Mouse (Mus musculus): ENCODE measurements around the gene Muc13.

Muc13 gene

DNA sequence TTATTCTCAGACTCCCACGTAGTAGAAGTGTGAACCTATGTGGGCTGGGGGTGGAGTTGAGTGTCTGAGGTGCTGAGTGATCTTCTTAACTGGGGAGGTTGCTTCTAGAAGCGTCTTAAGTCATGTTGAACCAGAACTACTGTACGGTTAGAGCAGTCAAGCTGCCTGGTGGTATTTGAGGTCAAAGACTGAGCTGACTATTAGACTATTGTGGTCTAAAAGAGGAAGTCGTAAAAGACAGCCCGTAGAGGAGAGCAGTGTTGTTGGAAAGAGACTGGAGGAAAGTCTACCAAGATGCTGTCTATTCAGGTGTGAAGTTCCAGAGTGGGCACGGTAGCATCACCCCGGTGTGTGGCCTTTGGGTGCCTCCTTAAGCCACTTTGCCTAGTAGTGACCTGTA, 24.0 kb upstream of the Muc13 start:
- DNase-seq (ENCODE audit: low spot score in 2 of 2) = no peak

DNA sequence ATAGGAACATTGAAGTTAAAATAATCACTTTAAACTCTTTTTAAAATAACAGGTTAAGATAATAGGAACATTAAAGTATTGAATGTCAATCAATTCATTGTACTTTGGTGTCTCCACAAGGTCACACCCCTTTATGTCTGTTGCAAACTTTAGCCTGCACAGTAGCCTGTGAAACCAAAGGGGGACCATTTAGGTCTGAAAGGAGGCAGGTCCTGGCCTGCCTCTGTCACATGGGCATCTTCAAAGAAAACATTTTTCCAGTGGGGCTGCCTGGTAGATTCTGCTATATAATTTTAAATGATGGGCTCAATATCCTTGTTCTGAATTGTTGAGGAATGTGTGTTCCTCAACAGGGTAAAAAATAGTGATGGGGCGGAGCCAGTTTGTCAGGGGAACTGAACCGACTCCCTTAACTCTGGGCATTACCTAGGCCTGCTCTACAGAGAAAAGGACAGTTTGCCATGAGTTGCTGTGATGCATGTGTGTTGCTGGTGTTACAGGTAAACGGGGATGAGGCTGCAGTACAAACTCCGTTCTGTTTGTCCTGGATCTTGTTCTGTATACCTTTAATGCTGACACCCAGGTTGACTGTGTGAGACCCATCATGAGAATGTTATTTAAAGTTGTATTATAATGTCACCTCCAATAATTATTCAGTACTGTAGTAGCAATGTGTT, 22.9 kb upstream of the Muc13 start:
- no peak for DNase-seq (ENCODE audit: low spot score in 2 of 2)

DNA sequence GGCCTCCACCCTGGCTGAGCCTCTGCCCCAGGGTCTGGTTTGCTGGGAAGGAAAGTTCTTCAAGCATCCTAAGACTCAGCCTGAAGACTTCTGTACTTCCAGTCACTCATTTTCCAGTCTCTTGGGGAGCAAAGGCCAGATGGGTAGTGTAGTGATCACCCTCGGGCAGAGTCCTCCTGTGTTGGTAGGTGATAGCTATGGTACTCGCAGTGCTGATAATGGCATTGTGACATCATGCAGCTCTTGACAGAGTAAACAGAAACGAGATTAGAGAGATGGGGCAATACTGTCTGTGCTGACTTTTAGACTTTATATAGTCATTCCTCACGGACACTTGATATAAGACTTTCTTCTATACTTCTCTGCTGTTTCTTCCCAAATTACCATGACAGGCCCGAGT, 21.0 kb upstream of the Muc13 start:
- DNase-seq (ENCODE audit: low spot score in 2 of 2) = no peak

DNA sequence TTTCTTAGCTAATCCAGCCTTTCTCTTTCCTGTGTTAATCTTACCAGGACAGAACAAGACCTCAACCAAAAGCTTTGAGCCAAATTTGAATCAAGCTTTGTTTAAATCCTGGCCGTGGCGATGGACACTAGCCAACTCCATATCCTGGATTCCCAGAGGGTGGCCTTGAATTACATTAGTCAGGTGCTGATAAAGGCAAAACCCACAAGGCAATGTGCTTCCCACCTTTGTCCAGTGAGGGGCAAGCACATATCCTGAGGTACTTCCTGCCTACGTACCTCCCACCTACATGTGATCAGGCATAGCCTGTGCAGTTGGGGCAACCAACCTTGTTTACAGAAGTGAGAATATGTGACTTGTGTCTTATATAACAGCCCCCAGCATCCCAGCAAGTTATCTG, 18.9 kb upstream of the Muc13 start:
- DNase-seq (ENCODE audit: low spot score in 2 of 2) = no peak

DNA sequence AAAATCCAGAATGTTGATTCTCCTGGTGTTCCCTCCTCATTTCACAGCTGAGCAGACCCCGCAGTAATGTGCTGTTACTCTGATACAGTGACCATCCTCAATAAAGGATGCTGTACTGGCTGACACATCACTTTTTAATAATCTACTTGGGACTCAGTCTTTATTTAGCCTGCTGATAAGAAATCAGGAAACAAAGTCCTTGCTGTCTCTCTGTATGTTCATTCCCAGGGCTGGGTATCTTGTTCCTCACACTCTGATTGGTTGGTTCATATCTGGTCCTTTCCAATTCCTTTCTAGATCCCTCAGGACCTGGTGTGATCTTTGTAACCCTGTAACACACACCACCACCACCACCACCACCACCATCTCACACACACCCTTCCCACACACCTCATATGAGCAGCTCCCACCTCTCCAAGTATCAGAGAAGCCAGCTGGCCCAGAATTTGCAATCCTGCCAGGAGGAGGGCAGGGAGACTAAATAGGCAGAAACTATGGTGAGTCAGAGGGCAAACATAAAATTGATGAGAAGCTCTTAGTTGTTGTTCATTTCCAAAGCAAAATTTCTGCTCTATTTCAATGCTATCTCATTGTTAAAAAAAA, 18.0 kb upstream of the Muc13 start:
- no peak for DNase-seq (ENCODE audit: low spot score in 2 of 2)

DNA sequence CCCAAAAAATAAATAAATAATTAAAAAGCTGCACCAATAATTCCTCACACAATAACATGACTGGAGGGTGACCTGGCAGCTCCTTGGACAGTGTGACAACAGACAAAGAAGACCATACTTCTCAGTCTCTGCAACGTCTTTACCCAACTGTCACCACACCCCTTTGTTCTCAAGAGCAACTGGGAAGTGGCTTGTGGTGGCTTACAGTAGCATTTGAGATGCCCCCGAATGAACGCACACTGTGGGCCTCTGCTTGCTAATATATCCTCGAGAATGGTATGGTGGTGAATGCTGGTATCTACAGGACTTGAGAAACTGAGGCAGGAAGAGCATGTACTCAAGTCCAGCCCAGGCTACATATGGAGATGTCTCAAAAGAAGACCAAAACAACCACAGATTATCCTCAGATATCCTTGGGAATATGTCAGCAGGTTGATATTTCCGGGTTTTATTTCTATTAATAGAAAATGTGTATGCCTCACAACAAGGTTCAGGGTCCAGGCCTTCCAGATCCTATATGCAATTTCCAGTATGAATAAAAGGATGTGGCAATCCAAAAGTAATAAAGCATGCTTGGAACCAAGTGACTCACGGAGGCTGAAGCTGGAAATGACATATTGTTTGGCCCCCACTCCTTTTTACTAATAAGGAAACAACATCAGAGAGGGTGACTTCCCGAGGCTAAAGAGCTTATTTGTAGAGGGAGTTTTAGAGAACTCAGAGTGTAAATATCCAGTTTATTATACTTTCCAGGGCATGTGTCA, 16.9 kb upstream of the Muc13 start:
- DNase-seq (ENCODE audit: low spot score in 2 of 2) = no peak

DNA sequence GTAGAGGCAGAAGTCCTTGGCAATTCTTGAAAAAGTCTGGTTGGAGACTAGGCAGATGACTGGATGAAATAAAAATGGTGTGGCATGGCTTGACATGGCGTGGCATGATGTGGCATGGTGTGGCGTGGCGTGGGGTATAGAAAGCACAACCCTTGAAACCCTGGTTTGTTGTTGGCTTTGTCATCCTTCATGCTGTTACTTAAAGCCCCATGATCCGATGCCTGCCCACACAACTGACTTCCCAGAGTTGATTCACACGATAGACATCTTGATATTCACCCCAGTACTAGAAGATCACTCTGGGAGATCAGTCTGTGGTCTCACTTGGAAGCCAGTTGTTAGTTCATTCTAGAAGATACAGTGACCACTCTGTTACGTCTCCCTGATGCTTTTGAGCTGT, 16.2 kb upstream of the Muc13 start:
- no peak for DNase-seq (ENCODE audit: low spot score in 2 of 2)

DNA sequence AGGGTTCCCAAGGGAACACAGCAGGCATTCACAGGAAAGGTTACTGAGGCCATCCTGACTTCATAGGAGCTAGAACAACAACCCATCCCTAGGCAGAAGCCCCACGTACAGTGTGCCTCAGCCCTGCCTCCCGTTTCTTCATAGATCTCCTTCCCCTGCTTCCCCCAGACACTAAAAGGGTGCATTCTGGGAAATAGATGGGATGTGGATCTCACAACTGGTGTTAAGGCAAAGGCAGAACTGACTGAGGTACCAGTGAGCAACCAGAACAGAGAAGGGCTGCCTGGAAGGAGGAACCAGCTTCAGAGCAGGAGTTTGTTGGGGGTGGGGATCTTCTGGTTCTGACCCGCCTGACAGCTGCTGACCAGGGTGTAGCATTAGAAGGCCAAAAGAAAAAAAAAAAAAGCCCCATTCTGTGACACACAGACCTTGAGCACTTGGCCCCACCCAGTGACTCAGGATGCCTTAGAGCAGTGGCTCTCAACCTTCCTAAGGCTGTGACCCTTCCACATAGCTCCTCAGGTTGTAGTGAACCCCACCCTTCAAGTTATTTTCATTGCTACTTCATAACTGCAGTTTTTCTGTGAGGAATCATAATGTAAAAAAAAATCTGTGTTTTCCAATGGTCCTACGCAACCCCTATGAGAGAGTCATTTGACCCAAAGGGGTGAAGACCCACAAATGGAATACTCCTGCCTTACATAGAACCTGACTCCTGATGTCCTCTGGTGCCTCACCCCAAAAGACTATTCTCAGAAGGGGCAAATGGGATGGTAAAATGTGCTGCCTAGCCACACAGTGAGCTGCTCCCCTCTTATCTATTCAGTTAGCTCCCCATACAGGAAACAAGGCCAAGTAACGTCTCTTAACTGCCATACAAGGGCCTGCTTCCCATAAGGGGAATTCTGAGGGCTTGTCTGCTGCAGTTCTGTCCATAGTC, 11.8 kb upstream of the Muc13 start:
- DNase-seq (ENCODE audit: low spot score in 2 of 2) = no peak

DNA sequence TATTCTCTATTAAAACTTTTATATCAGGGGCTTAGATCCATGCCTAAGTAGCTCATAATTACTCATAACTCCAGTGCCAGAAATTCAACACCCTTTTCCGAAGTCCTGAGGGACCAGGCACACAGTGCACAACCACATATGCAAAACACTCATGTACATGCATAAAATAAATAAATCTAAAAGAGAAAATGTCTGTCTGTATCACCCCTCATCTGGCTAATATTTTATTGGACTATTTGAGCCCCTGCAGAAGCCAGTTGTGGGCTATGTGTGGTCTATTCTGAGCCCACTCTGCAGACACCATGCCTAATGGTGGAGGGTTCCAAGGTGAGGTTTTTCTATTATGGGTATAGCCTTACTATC, 11.1 kb upstream of the Muc13 start:
- DNase-seq (ENCODE audit: low spot score in 2 of 2) = no peak

DNA sequence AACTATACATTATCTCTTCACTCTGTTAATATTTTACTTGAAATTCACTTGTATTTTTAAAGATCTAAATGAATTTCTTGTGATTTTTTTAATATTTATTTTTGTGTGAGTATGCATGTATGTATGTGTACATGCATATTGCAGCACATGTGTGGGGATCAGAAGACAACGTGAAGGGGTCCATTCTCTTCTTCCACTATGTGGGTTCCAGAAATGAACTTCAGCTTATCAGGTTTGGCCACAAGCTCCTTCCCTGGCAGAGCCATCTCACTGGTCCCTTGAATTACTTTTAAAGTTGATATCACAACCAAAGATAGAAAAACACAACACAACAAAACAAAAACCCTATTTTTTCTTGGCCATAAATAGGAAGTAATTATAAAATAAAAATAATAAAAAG, 9.3 kb upstream of the Muc13 start:
- DNase-seq (ENCODE audit: low spot score in 2 of 2) = no peak

DNA sequence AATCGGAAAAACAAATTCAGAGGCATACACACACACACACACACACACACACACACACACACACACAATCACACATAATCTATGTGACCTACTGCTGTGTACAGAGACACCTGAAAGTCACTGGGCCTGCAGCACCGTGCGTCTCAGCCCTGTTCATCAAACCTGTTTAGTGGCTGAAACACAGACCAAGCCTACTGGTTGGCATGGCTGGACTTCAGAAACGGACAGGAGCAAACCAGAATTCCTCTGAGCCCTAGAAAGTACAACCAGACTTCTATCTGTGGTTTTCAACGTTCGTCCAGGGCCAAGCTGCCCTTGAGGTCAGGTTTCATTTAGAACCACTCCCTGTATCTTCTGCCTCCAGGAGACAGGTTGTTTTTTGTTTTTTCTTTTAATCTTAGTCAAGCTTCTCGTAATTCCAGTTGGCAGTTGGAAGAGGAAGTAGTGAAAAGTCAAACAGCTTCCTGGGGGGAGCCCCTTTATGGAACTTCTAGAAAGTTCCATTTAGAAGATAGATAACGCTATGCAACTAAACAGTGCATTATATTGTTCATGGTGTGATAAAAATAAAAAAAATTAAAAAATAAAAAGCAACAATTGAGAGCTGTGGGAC, 8.6 kb upstream of the Muc13 start:
- no peak for DNase-seq (ENCODE audit: low spot score in 2 of 2)

DNA sequence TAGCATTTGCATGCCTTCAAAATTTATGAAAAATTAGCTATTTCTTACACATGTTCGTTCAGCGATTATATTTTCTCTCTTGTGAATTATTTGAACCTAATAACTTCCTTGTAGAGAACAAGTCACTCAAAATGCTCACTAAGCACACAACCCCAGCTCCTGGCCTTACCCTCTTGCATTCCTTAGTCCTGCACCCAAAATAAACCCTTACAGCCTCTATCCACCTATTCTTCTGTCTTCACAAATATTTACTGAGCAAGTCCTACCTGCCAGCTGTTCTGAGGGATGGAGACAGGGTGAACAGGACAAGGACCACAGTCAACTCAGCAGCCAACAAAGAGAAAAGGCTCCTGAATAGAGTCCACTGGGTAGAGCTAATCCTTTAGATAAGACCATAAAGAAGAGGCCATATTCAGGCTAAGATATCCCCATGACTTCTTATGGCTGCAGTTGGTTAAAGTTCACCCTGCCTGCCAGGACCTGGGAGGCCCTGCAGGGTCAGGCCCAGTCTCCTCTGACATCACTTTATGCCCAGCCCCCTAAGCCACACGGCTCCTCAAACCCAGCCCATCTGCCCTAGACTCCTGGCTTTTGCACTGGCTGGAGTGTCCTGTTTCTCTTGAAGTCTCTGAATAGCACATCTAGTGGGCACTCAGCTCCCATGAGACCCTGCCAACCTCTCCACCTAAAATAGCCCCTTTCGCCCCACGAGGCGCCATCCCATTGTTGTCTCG, 7.0 kb upstream of the Muc13 start:
- DNase-seq (ENCODE audit: low spot score in 2 of 2) = no peak

DNA sequence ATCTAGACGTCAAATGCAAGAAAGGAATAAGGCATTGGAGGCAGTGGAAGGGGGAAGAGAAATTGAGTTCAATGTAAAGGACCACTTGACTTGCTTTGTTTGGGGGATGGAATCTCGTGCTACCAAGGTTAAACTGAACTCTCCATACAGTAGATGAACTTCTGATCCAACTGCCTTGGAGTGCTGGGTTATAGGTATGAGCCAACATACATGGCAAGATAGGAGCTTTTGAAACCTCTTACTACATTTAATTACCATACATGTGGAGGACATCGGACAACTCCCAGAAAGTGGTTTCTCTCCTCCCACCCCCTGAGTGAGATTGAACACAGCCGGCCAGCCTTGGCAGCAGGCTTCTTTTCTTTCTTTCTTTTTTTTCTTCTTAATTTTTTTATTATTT, 1.3 kb downstream of the Muc13 start:
- DNase-seq (ENCODE audit: low spot score in 2 of 2) = no peak

DNA sequence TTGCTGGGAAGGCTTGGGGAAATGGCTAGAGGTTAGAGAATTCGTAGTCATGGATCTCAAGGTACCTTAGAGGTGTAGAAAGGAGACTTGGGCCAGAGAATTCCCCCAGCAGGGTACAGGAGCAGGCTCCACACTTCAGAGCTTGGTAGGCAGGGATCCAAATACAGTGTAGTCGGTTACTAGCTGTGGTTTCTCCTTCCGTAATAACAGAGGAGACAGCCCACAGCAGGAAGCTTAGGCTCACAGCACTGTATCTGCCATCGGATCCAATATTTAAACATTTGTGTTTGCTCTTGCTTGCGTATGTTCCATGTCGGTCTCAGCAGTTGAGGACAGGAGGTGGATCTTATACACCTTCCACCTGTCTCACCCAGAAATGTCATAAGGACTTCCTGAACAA, 2.0 kb downstream of the Muc13 start:
- no peak for DNase-seq (ENCODE audit: low spot score in 2 of 2)

DNA sequence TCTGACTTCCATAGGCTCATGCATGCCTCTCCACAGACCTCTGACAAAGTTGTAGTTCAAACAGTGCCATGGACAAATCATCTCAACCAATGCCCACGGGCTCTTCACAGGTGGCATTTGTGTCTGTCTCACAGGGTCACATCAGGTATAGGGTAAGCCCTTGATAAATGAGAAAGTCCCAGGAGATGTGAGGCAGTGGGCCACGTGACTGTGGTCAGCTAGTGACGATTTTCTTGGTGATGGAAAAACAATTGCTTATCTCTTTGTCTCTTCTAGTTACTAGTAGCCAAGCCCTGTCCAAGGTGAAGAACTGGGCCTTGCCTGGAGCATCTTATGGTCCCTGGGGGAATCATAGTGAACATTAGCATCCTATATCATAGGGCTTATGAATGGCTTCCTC, 2.9 kb downstream of the Muc13 start:
- no peak for DNase-seq (ENCODE audit: low spot score in 2 of 2)

DNA sequence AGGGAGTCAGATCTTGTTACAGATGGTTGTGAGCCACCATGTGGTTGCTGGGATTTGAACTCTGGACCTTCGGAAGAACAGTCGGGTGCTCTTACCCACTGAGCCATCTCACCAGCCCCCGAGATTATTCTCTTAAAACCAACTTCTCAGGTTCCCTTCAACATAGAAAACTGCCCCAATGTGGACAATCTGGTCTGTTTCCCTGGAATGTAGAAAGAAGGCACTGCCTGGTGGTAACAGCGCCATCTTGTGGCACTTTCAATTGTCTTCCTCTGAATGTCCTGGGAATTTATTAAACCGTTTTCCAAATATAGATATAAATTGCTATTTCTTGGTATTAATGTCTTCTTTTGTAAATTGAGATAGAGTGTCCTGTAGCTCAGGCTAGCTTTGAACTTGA, 4.0 kb downstream of the Muc13 start:
- DNase-seq (ENCODE audit: low spot score in 2 of 2) = peak in 1 of 2 experiments; percentile 22

DNA sequence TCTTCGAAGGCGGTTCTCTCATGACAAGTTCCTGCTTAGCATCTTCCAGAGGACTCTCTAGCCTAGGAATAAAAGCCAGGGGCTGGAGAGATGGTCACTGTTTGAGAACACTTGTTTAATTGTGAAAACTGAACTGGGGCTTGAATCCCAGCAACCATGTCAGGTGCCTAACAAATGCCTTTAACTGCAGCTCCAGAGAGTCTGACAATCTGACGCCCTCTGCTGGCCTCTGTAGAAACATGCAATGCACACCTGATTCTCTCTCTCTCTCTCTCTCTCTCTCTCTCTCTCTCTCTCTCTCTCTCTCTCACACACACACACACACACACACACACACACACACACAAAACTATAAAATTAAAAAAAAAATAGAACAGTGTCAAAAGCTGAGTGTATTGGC, 16.2 kb downstream of the Muc13 start:
- no peak for DNase-seq (ENCODE audit: low spot score in 2 of 2)

DNA sequence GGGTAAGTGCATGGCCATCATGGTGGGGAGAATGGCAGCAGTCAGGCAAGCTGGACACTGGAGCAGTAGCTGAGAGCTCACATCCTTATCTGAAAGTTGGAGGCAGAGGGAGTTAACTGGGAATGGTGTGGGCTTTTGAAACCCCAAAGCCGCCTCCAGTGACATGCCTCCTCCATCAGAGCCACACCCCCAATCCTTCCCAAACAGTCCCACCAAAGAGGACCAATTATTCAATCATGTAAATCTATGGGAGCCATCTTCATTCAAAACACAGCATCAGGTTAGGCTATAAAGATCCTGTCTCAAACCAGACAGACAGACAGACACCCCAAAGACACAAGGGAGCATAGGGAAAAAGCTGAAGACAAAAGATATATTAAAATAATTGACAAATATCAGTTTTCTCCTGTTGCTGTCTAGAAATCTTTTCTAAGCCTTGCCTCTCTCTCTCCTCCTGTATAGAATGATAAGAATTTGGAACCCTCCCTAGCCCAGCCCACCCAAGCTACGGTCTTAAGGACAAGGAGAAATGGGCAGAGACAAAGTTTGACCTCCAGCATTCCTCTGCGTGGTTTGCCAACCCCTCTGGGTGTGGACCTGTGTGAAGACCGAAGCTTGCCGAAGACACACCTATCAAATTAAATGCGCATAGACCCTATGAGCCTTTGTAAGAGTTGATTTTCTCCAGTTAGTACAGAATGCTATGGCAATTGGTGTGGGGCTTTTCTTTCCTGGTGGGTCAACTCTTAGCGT, 24.8 kb downstream of the Muc13 start:
- DNase-seq (ENCODE audit: low spot score in 2 of 2) = no peak

DNA sequence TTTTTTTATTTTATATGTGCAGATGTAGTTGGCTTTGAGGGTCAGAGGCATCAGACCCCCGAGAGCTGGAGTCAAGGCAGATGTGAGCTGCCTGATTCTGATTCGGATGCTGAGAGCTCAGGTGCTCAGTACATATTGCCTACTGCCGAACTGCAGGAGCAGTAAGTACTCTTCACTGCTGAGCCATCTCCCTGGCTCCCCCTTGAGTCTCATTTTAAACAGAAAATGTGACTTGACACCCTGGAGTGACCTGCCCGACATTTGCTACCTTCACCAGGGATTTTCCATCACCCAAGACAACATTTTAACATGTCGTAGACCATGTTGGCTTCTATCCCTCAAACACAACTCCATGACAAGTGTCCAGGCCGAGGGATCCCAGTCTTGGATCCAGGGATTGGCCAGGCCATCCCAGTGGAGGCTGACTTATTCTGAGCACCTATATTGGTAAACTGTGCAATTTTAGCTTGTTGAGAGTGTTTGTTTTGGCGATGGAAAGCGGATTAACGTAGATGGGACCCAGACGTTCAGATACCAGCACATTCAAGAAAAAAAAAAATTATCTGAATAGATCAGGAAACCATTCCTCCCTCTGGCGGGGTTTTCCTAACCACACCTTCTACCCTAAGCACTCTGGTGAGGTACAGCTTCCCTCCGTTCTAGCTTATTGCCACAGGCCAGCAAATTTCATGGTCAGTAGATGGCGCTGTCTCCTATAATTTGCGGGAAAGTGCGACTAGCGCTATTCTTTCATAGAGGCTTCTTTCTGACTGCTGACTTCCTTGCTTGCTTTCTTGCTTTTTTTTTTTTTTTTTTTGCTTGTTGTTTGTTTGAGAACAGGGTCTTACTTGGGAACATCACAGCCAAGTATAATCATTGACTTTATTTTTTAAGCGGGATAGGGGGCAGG, 26.7 kb downstream of the Muc13 start:
- peak; percentile 70 to 89 for DNase-seq (ENCODE audit: low spot score in 2 of 2)
